Mouse (Mus musculus) spleen, embryonic (tissue): ENCODE results near the gene AI413582.

Experiments
- CTCF ChIA-PET: fragments of 350-600 bp; sonication (Branson Sonifier 250); formaldehyde crosslinking; loops from one replicate; lab custom pipeline; 2022; lab: Charles Lee

AI413582 gene

DNA sequence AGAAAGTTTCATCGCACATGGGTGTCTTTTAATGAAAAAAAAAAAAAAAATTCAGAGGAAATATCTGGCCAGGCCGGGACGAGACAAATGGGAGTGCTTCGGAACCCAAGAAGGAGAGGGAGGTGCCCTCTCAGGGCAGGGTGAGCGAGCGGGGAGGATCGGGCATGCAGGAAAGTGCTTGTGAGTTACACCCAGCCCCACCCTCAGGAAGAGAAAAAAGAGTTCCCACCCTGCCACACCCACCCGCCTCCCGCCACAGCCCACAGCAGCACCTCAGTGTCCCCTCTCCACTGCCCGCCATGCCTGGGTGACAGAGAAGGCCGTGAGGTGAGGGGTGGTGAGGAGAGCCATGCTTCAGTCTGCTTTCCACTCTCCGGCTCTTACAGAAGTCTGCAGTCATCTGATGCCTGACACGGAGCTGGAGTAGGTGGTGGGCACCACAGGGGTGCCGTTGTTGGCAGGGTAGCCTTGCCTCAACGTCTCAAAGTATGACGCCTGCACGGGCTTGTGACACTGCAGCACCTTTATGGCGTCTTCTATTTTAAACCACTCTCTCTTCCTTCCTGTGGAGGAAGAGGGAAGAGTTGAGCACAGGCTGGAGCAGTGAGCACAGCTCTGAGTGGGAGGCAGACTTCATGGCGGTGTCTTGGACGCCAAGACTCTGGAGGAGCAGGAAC is 15.0 kb upstream of the AI413582 start:
- CTCF ChIA-PET = interaction anchor here (0.7 kb wide), 2 partner anchors 30 to 403 kb away, joined by 3 to 4 read pairs; no protein-coding TSS in a partner anchor

DNA sequence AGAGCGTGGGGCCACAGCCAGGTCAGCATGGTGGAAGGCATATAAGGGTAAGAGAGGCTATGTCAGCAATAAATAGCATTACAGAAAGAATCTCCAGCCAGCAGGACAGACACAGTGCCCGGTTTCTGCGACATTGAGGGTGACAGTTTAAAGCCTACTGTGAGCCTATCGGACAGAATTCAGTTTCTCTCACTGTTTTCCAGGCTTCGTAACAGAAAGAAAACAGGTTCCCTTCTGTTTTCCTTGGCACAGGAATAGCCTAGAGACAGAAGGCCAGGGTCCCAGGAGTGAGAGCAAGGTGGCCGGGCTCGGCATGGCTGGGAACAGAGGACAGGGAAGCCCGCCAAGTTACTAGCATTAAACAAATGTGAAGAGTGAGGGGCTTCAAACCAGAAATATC is 14.3 kb upstream of the AI413582 start:
- CTCF ChIA-PET = interaction anchor here (0.6 to 0.7 kb wide), 2 partner anchors 65 to 402 kb away, joined by 3 read pairs; no protein-coding TSS in a partner anchor

DNA sequence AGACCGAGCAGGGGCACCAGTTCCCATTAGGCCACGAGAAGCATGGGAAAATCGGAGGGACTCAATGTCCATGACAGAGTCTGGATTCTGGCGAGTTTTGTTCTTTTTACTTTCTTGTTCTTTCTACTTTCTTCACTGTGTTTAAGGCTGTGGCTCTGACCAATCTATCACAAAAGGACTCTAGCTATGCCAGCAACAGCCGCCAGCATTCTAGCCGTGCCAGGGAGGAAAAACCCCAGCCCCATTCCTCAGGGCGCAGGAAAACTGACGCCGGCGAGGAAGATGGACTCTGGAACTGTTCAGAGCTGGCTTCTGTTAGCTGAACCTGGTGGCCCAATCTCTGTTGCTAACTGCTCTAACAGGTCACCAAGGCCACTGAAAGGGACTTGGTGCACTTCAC is 12.9 kb upstream of the AI413582 start:
- CTCF ChIA-PET = interaction anchor here (0.6 kb wide), 1 partner anchor 785 kb away, joined by 4 read pairs; no protein-coding TSS in a partner anchor

DNA sequence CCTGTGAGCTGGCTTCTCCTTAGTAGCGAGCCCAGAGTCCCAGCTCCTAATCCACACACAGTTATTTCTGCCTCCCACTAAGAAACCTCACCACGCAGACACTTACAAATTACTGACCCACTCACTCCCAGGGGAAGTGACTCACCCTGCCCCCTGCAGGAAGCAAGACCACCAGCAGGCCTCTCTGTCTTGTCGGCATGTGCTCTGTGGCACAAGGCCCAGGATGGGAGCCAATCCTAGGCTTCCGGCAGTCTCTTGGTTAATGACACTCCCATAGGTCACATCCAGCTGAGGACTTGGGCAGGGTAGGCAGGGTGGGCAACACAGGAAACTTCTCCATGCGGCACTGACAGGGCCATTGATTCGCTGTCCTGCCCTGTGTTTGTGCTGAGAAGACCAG is 11.9 kb upstream of the AI413582 start:
- CTCF ChIA-PET = no interaction called here

DNA sequence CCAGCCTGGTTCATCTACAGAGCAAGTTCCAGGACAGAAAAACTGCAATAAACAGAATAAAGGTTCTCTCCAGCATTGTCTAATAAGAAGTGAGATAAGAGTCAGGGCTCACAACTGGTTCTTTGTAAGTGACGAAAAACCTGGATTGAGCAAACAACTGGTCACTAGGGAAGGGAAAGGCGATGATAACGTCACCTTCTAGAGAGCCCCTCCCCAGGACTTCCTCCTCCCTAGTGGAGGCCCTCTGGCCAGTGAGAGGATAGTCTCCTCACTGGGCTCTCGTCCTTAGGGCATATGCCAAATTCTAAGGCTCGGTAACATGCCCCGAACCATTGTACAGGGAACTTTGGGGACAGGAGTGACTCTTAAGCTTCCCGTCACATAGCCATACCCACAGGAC is 10.5 kb upstream of the AI413582 start:
- CTCF ChIA-PET = no interaction called here

DNA sequence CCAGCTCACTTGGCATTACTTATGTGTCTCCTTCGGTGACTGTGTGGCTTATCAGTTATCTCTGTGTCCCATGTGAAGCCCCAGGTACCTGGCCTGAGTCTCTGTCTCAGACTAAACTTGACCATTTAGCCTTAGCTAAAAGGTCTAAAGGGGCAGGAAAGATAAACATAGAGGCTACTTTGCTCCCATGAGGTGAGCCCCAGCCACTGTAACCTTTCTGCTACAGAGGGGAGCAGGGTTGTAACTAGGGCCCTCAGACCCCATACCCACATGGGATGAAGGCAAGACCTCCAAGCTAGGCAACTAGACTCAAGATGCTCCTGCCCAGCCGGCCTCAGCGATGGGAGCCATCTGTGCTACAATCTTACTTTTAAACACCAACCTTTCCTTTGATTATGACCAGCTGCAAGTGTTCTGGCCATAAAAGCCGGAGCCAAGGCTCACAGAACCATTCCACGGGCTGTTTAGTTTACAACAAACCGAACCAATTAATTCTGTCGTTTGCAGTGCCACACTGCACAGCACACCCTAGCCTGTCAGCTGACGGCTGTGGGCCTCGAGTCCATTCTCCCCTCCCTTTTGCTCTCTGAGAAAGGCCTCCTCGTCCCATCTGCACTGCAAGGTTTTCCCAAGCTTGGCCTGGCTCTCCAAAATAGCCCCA is 9.7 kb upstream of the AI413582 start:
- CTCF ChIA-PET = interaction anchor here (0.5 to 0.8 kb wide), 2 partner anchors 37 to 65 kb away, joined by 3 to 4 read pairs; no protein-coding TSS in a partner anchor

DNA sequence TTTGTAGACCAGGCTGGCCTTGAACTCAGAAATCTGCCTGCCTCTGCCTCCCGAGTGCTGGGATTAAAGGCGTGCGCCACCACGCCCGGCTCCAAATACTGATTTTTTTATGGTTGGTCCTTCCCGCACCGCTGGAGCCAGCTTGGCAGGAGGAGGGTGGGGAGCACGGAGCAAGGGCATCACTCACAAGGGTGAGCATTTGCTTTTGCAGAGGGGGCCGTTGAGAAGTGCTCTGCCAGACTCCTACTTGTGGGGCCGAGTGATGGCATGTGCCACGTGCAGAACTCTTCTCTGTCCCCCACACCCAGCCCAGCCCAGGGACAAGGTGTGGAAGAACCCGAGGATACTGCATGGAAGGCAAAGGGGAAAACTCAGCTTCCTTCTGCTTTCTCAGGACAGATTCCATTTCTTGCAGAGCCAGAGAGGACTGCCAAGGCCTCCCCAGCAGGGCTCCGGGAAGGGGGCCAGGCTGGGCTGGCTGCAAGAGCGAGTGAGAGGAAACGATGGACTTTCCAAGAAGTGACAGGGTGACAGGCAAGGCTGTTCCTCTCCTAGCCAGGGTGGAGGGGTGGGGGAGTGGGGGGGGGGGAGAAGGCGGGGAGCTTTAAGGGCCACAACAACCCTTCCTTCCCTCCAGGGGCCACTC is 9.0 kb upstream of the AI413582 start:
- CTCF ChIA-PET = interaction anchor here (0.8 kb wide), 1 partner anchor 36 kb away, joined by 3 read pairs; no protein-coding TSS in a partner anchor

DNA sequence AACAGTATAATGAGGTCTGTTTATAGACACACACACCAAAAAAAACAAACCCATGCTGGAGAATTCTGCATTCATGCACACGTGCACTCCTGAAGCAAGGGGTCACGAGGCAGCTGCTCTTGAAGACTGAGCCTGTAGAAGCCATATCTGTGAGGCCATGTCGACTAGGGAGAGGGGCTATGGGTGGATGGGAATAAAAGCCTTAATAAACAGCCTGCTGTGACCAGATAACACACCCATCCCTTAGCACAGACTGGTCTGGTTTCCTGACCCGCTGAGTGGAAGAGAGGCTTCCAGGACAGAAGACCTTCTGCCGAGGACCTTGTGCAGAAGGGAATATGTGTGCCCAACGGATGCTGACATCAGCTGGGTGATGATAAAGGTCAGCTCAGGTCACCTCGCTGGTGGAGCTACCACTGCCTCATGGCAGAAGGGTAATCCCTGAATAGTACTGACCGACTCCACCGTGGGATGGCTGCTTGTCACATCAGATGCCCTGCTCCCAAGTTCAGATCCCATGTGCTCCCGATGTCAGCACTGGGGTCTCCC is 8.3 kb upstream of the AI413582 start:
- CTCF ChIA-PET = no interaction called here

DNA sequence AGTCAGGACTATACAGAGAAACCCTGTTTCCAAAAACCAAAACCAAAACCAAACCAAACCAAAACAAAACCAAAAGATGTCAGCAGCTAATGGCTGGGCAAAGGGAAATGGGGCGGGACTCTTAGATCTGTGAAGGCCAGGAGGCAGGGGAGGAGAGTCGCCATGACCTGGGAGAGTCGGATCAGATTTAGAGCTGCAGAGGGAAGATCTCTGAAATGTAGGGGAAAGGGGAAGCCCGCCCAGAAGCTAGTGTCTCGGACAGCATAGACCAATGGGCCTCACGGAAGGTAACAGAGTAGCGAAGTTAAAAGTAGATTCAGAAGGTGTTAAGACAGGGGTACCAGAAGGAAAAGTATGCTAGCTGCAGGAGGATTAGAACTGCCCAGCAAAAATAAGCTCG is 5.8 kb upstream of the AI413582 start:
- CTCF ChIA-PET = interaction anchor here (0.7 to 1.0 kb wide), 3 partner anchors 22 to 37 kb away, joined by 3 to 4 read pairs (median 4); no protein-coding TSS in a partner anchor

DNA sequence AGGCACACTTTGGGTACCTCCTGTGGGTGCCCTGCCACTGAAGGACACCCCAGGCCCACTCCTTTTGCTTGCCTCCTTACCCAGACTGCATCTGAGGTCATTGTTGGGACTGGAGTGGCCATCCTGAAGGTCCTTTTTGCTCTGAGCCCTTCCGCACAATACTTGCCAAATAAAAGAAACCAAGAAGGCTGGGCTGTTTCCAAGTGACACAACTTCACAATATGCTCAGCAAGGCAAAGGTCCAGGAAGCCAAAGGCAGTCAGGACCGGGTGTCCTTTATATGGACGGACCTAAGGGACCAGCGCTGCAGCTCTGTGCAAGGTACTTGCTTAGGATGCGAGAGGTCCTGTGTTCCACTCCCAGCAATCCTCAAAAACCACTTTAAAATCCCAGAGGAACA is 2.7 kb upstream of the AI413582 start:
- CTCF ChIA-PET = interaction anchor here (0.6 kb wide), 1 partner anchor 16 kb away, joined by 4 read pairs; no protein-coding TSS in a partner anchor

DNA sequence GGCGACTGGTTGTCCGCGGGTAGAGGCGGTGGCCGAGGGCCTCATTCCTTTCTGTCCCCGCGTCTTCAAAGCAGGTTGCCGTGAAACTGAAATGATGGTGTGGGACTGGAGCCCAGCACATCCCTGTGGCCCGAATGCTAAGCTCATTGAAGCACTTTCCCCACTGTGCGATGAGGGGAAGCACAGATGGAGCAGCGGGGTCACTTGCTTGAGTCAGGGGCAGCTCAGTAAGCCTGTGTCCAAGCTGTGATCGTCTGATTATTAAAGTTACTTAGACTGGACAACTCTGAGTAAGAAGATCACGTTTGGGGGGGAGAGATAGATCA is 349 bp upstream of the AI413582 start:
- CTCF ChIA-PET = interaction anchor here (0.6 to 1.5 kb wide), 3 partner anchors 56 to 1986 kb away, joined by 3 read pairs; partner anchors contain the start of gene Nudt3

DNA sequence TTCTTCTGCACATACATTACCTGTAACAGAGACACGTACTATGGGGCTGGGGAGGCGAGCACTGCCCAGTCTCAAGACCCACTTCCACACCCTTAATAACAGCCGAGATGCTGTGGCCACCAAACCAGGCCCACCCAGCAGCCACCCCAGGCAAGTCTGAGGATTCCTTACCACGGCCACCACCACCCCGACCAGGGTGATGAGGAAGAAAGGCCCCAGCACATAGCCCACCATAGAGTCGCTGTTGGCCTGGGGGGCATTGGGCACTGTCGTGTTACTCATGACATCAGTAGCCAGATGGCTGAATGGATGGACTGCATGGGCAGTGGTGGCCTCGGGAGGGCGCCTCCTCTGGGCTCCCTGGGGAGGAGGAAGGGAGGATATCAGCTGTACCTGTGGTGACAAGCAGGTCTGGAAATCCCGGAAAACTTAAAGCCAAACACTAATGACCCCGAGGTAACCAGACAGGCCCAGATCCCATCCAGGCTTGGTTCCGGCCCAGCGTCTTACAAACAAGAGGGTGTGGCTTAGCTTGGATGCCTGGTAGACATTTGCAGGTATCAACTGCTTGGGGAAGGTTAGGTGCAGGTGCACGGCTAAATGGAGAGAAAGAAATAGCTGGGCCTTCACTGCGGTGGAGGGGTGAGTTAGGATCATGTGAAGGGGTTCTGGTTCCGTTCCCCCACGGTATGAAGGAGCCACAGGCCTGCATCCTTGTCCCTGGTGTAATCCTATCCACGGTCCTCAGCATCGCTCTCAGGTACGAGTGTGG is 979 bp downstream of the AI413582 start:
- CTCF ChIA-PET = interaction anchor here (0.9 to 1.5 kb wide), 2 partner anchors 29 to 59 kb away, joined by 3 read pairs; partner anchors contain the start of gene Nudt3

DNA sequence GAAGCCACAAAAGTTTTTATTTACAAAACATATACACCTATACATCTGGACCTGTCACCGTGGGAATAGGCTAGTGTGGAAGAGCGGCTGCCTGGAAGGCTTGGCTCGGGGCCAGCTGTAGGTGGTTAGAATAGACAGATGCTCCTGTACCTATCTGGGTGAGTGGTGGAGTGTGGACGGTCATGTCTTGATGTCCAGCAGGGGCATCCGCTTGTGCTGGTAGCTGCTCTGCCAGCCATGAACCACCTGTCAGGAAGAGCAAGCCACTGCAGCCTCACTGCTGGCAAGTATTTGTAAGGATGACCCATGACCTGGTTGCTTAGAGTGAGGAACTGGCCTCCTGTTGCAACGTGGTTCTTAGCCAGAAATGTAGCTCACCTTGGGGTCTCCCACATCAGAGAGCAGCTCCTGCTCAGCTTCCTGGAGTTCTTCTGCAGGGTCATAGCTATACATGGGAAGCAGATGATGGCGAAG is 1.7 kb downstream of the AI413582 start:
- CTCF ChIA-PET = no interaction called here

DNA sequence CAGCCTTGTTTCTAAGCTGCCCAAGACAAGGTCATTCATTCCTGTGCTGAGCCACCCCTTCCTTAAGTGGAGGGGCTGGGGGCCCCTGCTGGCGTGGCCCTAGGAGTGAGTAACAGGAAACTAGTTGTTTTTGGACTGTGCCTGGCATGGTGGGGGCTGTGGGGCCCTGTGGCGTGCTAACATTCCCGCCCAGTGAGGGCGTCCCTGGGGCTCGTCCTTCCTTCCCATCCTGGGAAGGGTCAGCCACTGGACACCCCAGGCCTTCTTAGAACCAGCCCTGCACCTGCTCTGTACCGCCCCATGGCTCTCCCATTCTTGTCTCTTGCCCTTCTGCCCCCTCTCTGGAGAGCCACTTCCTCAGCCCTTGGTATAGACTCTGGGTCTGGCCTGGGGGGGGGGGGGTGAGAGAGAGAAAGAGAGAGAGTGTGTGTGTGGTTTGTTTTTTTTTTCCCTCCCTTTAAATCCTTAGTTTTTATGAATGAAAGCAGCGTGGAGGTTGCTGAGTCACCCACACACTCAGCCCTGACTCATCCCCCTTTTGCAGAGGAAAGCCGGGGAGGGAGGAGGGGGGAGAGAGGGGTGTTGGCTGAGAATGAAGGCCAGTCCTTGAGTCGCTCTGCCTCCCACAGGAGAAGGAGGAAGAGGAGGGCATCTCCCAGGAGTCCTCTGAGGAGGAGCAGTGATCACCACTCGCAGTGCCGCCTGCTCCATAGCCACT is 3.6 kb downstream of the AI413582 start:
- CTCF ChIA-PET = no interaction called here

DNA sequence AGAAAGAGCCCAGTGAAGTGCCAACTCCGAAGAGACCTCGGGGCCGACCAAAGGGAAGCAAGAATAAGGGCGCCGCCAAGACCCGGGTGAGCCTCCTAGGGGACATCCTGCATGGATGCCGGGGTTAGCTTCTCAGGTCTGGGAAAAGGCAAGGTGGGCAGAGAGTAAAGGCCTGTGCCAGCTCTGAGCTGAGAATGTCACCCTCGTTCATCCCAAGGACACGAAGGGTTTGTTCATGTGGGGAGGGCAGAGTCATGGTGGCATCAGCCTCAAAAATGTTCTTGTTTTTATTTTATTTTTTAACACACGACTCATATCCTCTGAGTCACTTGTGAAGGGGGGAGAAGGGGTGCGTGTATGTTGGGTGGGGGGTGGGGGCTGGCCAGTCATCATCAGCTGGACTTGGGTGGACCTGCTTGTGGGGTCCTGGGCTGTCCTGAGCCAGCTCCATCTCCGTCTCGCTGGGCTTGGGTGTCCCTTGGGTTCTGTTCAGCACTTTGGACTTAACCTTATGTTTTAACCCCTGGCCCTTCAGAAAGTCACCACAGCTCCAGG is 4.6 kb downstream of the AI413582 start:
- CTCF ChIA-PET = no interaction called here

DNA sequence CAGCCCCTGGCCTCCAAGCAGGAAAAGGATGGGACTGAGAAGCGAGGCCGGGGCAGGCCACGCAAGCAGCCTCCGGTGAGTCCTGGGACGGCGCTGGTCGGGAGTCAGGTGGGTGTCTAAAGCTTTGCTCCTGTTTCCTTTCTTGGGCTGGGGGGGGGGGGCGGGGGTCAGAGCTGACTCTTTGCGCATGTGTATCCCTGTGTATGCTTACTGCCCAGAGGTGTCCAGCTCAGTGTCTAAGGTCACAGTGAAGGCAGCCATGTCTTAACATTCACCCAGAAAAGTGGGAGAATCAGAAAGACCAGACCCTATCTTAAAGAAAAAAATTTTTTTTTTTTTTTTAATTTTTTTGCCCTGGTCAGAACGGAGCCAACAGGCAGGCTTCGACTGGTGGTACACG is 6.0 kb downstream of the AI413582 start:
- CTCF ChIA-PET = interaction anchor here (0.6 kb wide), 1 partner anchor 455 kb away, joined by 3 read pairs; no protein-coding TSS in a partner anchor

DNA sequence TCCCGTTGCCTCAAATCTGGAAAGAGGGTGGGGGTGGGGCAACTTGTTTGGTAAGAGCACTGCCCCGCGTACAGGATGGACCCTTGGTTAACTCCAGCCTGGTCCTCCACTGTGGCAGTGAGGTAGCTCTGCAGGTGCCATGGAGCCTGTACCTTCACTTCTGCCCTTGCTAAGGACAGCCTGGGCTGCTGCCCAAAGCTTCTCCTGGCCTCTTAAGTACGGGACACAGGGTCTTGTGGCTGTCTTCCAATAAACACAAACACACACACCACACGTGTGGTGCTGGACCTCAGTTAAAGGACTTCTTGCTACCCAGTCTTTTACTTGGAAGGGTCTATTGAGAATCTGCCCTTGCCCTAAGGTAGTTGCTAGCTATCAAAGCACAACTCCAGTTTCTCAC is 6.7 kb downstream of the AI413582 start:
- CTCF ChIA-PET = interaction anchor here (0.7 kb wide), 1 partner anchor 414 kb away, joined by 3 read pairs; no protein-coding TSS in a partner anchor

DNA sequence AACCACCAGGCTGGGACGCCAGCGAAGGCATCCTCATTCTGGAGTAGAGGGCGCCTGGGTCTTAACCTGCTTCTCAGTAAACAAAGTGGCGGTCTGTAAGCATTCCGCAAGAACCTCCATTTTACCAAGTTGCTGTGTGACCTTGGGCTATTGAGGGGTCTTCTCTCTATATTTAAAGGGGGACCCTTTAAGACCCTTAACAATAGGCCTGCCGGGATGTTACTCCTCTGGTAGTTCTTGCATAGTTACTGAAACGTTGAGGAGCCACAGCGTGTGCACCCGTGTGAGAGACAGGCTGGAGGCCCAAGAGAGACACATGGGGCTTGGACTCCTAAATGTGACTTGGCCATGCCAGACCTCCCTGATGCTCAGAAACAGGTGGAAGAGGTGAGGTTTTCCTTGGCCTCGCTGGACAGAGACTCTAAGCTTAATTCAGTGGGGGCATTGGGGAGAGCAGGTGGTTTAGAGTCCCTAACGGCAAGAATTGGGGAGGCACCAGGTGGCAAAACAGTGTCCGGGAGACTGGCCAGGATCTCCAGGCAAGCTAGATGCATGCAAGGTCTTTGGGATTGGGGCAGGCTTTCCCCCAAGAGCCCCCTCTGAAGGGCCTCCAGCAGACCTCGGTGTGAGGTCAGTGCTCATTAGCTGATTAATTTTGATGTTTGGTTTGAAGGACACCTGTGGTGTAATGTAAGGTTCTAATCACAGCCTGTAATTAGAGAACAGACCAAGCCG is 7.5 kb downstream of the AI413582 start:
- CTCF ChIA-PET = no interaction called here
